Mouse (Mus musculus): ENCODE data around the gene H2al2a. TPM values are rescaled to one million over a fixed set of nuclear protein-coding genes. Genes with fewer than 3 reads are reported as not detected.
"Not testable (repeated sequence)": the region's sequence is repeated elsewhere in the genome, so short reads cannot be mapped to it uniquely, and the experiment has no call there.

Gene H2al2a
- total RNA-seq, 2 experiments from 2014 or later = not detected

- not testable (repeated sequence) for DNase-seq (ENCODE audit: low spot score in 2 of 2)
Observed at GRCm38 (mm10) chr2:17977645-17978044, 19.1 kb downstream of the H2al2a start.

GRCm38 (mm10) chr2:17975601-17976327, 21.0 kb downstream of the H2al2a start:
- DNase-seq (ENCODE audit: low spot score in 2 of 2) = no peak

DNA sequence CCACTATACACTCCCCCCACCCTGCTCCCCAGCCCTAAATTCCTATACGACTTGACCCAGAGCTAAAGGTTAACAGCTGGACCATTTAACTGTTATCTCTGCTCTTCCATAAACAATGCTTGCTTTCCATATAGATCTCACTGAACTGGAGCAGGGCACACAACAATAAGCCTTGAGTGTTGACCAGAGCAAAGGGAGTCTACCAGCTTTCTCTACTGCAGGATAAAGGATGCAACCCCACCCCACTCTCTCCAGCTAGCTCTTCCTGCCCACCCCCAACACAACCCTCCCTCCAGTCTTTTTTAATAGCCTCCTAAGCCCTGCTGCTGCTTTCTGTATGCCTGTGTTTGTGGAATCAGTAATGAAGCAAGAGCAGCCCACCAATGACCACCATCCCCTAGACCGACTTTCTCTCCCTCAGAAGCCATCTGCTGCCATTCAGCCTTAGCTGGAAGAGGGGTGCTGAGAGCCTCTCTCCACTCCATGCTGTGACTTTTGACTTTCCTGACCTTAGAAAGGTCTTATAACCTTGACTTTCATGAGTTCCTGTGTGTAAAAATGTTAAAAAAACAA, 22.8 kb downstream of the H2al2a start:
- no peak for DNase-seq (ENCODE audit: low spot score in 2 of 2)

GRCm38 (mm10) chr2:17973246-17973645, 23.5 kb downstream of the H2al2a start:
- DNase-seq (ENCODE audit: low spot score in 2 of 2) = no peak

DNA sequence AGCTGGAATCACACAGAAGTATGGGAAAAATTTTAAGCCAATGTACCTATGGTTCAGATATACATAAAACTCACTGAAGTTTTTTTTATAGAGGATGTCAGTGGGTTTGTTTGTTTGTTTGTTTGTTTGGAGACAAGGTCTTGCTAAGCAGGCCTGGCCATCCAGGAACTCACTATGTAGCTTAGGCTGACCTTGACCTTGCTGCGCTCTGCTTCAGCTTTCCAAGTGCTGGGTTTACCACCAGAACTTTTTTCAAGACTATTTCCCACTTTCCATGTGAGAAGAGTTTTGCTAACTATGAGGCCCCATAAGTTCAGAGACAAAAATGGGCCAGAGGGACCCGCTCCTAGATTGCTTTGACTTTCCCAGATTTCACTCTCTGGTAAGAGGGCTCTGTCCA, 23.9 kb downstream of the H2al2a start:
- DNase-seq (ENCODE audit: low spot score in 2 of 2) = no peak

DNA sequence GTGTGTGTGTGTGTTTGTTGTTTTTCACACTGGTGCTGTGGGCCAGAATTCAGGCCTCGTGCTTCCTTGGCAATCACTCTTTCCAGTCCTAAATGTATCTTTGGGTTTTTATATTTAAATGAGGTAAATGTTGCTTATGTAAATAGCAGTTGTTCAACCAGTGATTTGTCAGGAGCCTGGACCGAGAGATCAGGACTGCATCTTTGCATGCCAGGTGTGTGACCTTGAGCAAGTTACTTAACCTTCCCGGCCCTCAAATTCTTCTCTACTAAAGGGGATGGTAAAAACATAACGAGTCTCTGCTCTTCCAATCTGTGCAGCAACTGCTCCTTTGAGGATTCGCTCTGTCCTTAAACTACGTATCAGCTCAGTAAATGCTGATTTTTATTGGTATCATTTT, 25.4 kb downstream of the H2al2a start:
- no peak for DNase-seq (ENCODE audit: low spot score in 2 of 2)

- DNase-seq (ENCODE audit: low spot score in 2 of 2) = no peak
Observed at GRCm38 (mm10) chr2:17970662-17971061, 26.1 kb downstream of the H2al2a start.

- no peak for DNase-seq (ENCODE audit: low spot score in 2 of 2)
Observed at GRCm38 (mm10) chr2:17970187-17970586, 26.6 kb downstream of the H2al2a start.

- no peak for DNase-seq (ENCODE audit: low spot score in 2 of 2)
Observed at GRCm38 (mm10) chr2:17968571-17968970, 28.2 kb downstream of the H2al2a start.

DNA sequence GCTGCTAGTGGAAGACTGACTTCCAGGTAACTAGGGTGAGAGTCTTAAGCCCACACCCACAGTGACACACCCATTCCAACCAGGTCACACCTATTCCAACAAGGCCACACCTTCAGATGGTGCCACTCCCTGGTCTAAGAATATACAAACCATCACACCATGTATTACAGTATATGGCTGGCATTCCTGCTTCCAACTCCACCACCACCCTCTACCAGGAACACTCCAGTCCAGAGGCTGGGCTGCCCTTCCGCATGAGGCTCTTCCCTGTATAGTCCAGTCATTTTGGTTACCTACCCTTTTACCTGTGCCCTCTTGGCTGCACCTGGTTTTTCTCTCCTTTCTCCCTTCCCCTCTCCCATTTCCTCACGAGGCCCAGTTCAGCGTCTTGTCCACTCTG, 28.7 kb downstream of the H2al2a start:
- not testable (repeated sequence) for DNase-seq (ENCODE audit: low spot score in 2 of 2)

GRCm38 (mm10) chr2:17959501-17959900, 37.3 kb downstream of the H2al2a start:
- no peak for DNase-seq (ENCODE audit: low spot score in 2 of 2)

DNA sequence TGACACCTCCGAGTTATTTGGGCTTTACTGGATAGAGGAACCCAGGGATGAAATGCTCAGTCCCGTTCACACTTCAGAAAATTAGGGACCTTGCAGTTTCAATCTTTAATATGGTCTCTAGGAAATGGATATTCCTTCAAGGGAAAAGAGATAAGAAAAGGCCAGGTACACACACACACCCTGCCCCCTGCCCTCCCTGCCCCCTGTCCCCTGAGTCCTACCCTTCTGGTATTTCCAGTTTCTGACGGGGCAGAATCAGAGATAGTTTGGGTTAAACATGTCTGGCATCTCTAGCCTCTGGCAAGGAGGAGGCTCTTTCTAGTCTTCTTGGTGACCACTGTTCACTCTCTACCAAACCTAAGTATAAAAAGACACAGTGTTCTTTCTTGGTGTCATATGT, 49.9 kb downstream of the H2al2a start:
- no peak for DNase-seq (ENCODE audit: low spot score in 2 of 2)

Other genes with a start within 250 kb of the H2al2a start
- gene A930004D18Rik, start 40.8 kb upstream of the H2al2a start, total RNA-seq (2021) = 1 to 10 TPM; 3.1 to 4.7 TPM
- 10 to 100 TPM in 1 of 2 experiments, 1 to 10 TPM in 1; 9.9 to 11.3 TPM for gene Skida1, start 52.1 kb upstream of the H2al2a start, total RNA-seq (2021)
- 10 to 100 TPM; 62.2 to 64.8 TPM for gene Mllt10, start 58.3 kb upstream of the H2al2a start, total RNA-seq (2021)